Mouse (Mus musculus) kidney, postnatal 0 days (tissue): Measurements from ENCODE around the gene Gm10058. TPM values are rescaled to one million over a fixed set of nuclear protein-coding genes. Genes with fewer than 3 reads are reported as not detected.
"Not testable (repeated sequence)": the region's sequence is repeated elsewhere in the genome, so short reads cannot be mapped to it uniquely, and the experiment has no call there.

ENCODE experiments used
- ATAC-seq: fragments of 200-750 bp; cut with Nextera tagmentation; replicated peaks from 2 replicates; pipeline ENCODE4 v1.8.0; 2017; ENCODE audit warnings: low read depth, moderate number of reproducible peaks, moderate TSS enrichment, moderate library complexity; ENCODE audit not compliant: low FRiP score
- DNase-seq: peaks from one replicate; pipeline ENCODE4 v3.0.0-alpha.2; 2016; ENCODE audit warnings: low spot score
- H3K27ac ChIP-seq: fragments of 300-500 bp; sonication (generic); 2 replicates; pipeline ENCODE4 v1.5.1; 2014; ENCODE audit warnings: mild to moderate bottlenecking
- H3K27me3 ChIP-seq: fragments of 300-500 bp; sonication (generic); 2 replicates; pipeline ENCODE4 v1.6.1; 2014; ENCODE audit warnings: low read length, mixed read lengths; ENCODE audit not compliant: insufficient read depth
- H3K36me3 ChIP-seq: fragments of 300-500 bp; sonication (generic); 2 replicates; pipeline ENCODE4 v1.6.1; 2014; ENCODE audit warnings: low read length, mixed read lengths; ENCODE audit not compliant: insufficient read depth
- H3K4me1 ChIP-seq: fragments of 300-500 bp; sonication (generic); replicated peaks from 2 replicates; pipeline ENCODE4 v1.6.1; 2014; ENCODE audit warnings: antibody characterized with exemption, low read length, mixed read lengths; ENCODE audit not compliant: insufficient read depth
- H3K4me2 ChIP-seq: fragments of 300-500 bp; sonication (generic); 2 replicates; pipeline ENCODE4 v1.6.1; 2014; ENCODE audit warnings: mild to moderate bottlenecking, low read length, moderate library complexity, mixed read lengths
- H3K4me3 ChIP-seq: fragments of 300-500 bp; sonication (generic); replicated peaks from 2 replicates; pipeline ENCODE4 v1.5.1; 2014; ENCODE audit warnings: low read depth, low read length
- H3K9ac ChIP-seq: fragments of 300-500 bp; sonication (generic); 2 replicates; pipeline ENCODE4 v1.6.1; 2014; ENCODE audit warnings: low read depth, low read length
- H3K9me3 ChIP-seq: fragments of 300-500 bp; sonication (generic); replicated peaks from 2 replicates; pipeline ENCODE4 v1.6.1; 2016; ENCODE audit warnings: low read length, inconsistent platforms, mixed read lengths
- WGBS: fragments of 180-500 bp; shearing (Covaris S2); extraction: QIAGEN DNeasy Blood & Tissue Kit; methylation state at CpG from one replicate; pipeline ENCODE4 v1.1.7; 2014; 5-methylcytosine and 5-hydroxymethylcytosine counted together
- polyA plus RNA-seq: library from polyadenylated mRNA; unstranded; fragments of >200 nt; fragmentation: Nextera tagmentation; extraction: Ambion mirVana; gene quantifications from 2 replicates; pipeline ENCODE4 v1.2.1, GENCODE M21; 2015

The Gm10058 gene
- not detected in 2 replicates for polyA plus RNA-seq

DNA sequence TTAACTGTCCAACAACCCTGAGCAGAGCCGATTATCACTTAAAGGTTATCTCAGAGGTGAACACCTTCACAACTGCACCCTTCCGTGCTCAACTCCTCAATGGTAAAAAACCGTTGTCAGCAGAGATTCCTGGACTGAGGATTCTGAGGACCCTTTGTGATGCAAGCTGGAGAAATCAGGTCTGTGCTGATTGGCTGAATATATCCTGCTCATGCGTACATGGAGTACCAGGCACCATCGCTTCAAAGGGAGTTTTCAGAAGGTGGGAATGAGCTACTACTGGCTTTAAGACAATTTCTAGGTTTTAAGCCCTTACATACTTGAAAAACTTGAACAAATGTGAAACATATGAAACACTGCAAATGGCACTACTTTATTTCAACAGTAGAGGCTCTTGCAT is at the start of gene Gm10058:
Gene Gm10058 (minus strand): TSS at position 101 of the 400 bp plus-strand sequence.
- H3K4me3 ChIP-seq, H3K9me3 ChIP-seq, H3K9ac ChIP-seq, ATAC-seq, DNase-seq, H3K4me1 ChIP-seq, H3K36me3 ChIP-seq, H3K27ac ChIP-seq, H3K4me2 ChIP-seq, H3K27me3 ChIP-seq: not testable (repeated sequence)
- WGBS: no CpG with 5 or more reads among the region's 5 CpGs
